Mouse (Mus musculus) megakaryocyte, adult 5-6 weeks (primary cell): ENCODE data around the gene Zfp11. TPM values are rescaled to one million over a fixed set of nuclear protein-coding genes. Genes with fewer than 3 reads are reported as not detected.
A peak's percentile ranks its signal among the peaks of the same experiment; 100 is the strongest.
"Not testable (repeated sequence)": the region's sequence is repeated elsewhere in the genome, so short reads cannot be mapped to it uniquely, and the experiment has no call there.

Source experiments
- ATAC-seq: 2 replicates; pipeline ENCODE4 v1.8.0; 2016; ENCODE audit warnings: mild to moderate bottlenecking, inconsistent platforms; ENCODE audit not compliant: poor library complexity, severe bottlenecking
- total RNA-seq, 2 experiments: library from RNA; stranded (forward) in 1 of 2; stranded (reverse) in 1 of 2; fragments of 153-499, 151-499 nt in 1 of 2; fragments of 221-1000, 200-1000 nt in 1 of 2; gene quantifications; 2 replicates each; pipeline versions ENCODE4 v1.2.3 to v1.2.4; 2015 to 2017

The Zfp11 gene
- 1.7 and 2.0 TPM in 2 replicates for total RNA-seq (2015)
- 1.5 and 1.6 TPM in 2 replicates for total RNA-seq (2017)

- peak; percentile 96 for ATAC-seq
Measured at GRCm38 (mm10) chr5:129670036-129670458, at the start of gene Zfp11. Zfp11 (minus strand) TSS chr5:129670099.

- ATAC-seq: no peak
Measured at GRCm38 (mm10) chr5:129717016-129717415, 47.1 kb upstream of the Zfp11 start.

GRCm38 (mm10) chr5:129715326-129715861, 45.5 kb upstream of the Zfp11 start, which contains the start of gene Mrps17:
Mrps17 (plus strand) TSS chr5:129715497.
- ATAC-seq: peak; percentile 100

GRCm38 (mm10) chr5:129708412-129708811, 38.5 kb upstream of the Zfp11 start, which contains the start of gene Sept14:
Sept14 (minus strand) TSS chr5:129708512.
- ATAC-seq: no peak

- peak; percentile 97 for ATAC-seq
Measured at GRCm38 (mm10) chr5:129703368-129703767, 33.5 kb upstream of the Zfp11 start.

- ATAC-seq: no peak
Measured at GRCm38 (mm10) chr5:129701706-129702105, 31.8 kb upstream of the Zfp11 start.

GRCm38 (mm10) chr5:129700506-129700905, 30.6 kb upstream of the Zfp11 start:
- ATAC-seq: no peak

GRCm38 (mm10) chr5:129690528-129690927, 20.6 kb upstream of the Zfp11 start:
- ATAC-seq: no peak

GRCm38 (mm10) chr5:129687621-129688020, 17.7 kb upstream of the Zfp11 start:
- no peak for ATAC-seq

GRCm38 (mm10) chr5:129685141-129685540, 15.2 kb upstream of the Zfp11 start:
- ATAC-seq: not testable (repeated sequence)

GRCm38 (mm10) chr5:129669453-129670035, 355 bp downstream of the Zfp11 start:
- ATAC-seq: peak; percentile 11

GRCm38 (mm10) chr5:129667851-129668250, 2.0 kb downstream of the Zfp11 start:
- ATAC-seq: no peak

GRCm38 (mm10) chr5:129666271-129666909, 3.5 kb downstream of the Zfp11 start:
- no peak for ATAC-seq

- no peak for ATAC-seq
Measured at GRCm38 (mm10) chr5:129664090-129664489, 5.8 kb downstream of the Zfp11 start.

GRCm38 (mm10) chr5:129657931-129658330, 12.0 kb downstream of the Zfp11 start:
- ATAC-seq: no peak

GRCm38 (mm10) chr5:129657016-129657415, 12.9 kb downstream of the Zfp11 start:
- ATAC-seq: no peak

- no peak for ATAC-seq
Measured at GRCm38 (mm10) chr5:129650858-129651257, 19.0 kb downstream of the Zfp11 start.

- not testable (repeated sequence) for ATAC-seq
Measured at GRCm38 (mm10) chr5:129632270-129633250, 37.3 kb downstream of the Zfp11 start.

GRCm38 (mm10) chr5:129626586-129626985, 43.3 kb downstream of the Zfp11 start:
- not testable (repeated sequence) for ATAC-seq

GRCm38 (mm10) chr5:129626099-129626498, 43.8 kb downstream of the Zfp11 start:
- ATAC-seq: no peak

- no peak for ATAC-seq
Measured at GRCm38 (mm10) chr5:129621361-129621760, 48.5 kb downstream of the Zfp11 start.
